Mouse (Mus musculus) neural tube, embryonic 10.5 days (tissue): ENCODE results near the gene Smarcb1.

Experiments used
- DNase-seq: peaks from one replicate; pipeline ENCODE4 v3.0.0-alpha.2; 2017; ENCODE audit warnings: low spot score; ENCODE audit errors: extremely low spot score

The Smarcb1 gene

DNA sequence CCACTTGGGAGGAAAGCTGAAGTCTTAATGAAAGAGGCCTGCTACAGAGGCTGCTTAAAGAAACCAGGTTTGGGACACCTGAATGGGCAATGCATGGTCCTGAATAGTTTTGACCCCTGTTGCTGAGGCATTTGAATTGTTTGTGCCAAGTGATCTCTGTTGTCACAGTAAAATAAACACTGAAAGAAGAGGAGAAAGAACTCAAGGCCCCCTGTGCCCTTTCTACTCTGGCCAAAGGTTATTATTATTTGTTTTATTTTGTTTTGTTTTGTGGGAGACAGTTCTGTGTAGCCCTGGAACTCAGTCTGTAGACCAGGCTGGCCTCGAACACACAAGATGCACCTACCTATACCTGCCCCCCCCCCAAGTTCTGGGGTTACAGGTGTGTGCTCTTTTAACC lies 13.6 kb upstream of the Smarcb1 start:
- DNase-seq, result no peak

DNA sequence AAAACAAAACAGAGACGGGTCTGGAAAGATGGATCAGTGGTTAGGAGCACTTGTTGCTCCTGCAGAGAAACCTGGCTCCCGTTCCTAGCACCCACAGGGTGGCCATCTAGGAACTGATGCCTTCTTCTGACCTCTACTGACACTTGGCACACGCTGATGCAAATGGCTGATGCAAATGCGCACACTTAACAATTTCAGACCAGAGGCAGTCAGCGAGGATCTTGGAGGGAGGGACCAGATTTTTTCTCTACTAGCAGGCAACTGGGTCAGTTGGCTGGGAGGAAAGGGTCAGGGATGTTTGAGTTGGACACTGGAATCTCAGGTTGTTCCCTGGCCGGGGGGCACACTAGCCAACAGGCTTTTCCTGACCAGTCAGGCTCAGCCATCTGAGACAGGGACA lies 11.5 kb upstream of the Smarcb1 start, which contains the start of gene Chchd10:
Gene Chchd10 (plus strand): TSS at position 240 of the 400 bp plus-strand sequence.
- DNase-seq, result no peak

DNA sequence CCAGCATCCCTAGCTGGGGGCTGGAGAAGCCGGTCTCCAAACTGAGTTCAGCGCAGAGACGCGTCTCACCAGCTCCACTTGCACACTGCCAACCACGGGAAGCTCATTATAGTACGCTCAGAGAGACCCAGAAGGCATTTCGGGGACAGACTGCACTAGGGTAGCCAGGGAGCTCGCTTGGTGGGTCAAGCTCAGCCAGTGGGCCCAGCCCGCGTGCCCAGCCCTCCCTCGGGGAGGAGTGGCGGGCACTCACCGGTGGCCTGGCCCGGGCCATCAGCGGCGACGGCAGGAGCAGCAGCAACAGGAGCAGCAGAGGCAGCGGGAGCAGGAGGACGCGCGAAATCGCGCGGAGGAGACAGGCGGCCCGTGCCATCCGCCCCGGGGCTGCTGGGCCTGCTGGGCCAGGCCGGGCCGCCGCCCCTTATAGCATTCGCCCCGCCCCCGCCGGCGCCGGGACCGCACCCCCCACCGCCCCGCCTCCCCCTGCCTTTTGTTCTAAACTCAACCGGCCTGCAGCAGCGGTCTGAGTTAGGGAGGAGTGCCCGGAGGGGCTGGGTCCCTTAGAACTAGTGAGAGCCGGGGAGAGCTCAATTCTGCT lies 10.8 kb upstream of the Smarcb1 start:
- peak; percentile 74 for DNase-seq

DNA sequence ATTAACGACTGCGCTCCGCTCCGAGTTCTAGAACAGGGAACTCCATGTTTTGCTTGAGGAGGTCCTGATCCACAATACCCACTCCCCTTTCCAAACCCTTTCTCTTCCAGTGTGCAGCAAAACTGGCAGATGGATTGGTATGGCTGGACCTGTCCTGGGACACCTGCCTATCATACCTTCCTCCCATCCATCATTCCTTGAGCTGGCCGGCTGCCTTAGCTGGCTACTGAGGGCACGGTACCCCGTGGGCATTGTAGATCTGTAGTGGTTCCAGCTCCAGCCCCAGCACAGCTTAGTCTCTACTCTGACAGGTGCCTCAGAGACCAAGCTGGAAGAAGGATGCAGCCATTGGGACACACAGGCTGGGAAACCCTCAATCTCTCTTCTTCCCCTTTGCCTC lies 9.9 kb upstream of the Smarcb1 start:
- DNase-seq, result no peak

DNA sequence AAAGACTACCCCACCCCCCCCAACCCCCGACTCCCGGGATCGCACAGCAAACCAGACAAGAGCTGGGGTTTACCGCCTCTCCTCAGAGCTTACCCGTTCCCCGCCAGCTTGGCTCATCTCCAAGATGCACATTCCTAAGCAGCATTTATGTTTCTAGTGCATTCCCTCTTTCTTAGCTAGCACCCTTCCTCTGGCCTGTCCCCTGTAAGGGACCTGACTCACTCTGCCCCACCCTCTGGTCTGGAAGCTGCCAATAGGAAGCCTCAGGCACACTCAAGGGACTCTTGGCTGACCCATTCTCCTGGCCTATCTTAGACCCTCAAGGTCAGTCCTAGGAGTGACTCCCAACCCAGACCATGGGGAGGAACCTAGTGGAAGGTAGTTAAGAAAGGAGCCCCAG lies 8.9 kb upstream of the Smarcb1 start:
- DNase-seq, result no peak

DNA sequence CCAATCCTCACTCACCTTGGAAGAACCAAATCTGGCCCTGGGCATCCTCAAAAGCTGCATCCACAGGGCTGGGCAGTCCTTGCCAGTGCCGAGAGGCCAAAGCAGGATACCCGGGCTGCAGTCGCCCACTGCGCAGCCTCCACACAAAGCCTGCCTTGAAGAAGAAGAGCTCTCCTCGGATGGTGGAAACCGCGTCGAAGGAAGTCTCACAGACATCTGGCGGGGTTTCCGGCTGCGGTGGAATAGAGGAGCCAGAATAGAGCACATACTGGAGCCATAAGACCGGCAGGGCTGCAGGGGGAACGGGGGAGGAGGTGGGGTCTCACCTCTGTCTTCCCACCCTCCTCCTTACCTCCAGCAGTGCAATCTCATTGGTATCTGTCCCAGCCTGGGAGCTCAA lies 5.0 kb upstream of the Smarcb1 start:
- no peak for DNase-seq

DNA sequence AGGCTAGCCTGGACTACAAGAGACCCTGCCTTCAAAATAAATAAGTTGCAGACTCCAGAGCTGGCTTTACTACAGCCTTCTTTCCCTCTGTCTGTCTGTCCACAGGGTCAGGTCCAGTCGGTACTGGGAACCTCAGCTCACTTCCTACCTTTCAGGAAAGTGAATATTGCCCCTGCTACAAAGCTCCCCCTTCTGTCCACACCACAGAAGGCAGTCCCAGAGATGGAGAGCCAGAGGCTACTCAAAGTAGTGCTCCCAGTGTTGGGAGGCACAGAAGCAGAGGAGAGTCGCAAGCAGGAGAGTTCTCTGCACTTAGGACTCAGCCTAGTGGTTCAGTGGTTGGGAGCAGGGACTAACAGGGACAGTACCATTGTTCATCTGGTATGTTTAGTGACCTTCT lies 2.9 kb upstream of the Smarcb1 start:
- DNase-seq, result no peak

DNA sequence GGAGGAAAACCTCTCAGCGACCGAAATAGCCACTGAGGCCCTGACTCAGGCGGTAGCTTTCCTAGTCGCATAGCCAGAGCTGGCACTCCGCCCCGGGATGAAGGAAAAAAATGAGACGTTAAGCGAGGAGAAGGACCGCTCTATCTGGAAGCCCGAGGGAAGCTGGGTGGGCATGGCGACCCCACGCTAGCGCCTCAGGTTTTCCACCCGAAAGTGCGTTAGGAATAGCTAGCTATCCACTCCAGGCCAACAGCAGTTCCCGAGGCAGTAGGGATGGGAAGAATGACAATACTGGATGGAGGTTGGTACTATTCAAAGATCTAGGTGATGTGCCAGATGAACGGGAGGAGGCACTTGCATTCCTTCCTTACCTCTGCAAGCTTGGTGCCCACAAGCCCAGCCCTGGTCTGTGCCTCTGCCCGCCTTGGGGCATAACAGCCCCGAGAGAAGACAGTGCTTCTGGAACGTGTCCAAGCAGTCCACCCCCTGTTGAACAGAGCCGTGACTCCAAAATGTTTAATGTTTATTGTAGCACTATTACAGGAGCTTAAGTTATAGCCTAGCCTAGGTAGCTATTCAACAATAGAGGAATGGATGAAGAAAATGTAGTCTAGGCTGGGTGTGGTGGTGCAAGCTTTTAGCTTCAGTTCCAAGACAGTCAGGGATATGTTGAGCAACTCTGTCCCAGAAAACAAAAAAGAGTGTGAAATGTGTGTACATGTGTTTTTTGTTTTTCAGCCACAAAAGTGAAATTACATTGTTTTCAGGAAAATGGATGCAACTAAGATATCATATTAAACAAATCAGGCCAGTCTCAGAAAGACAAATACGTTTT lies 526 bp upstream of the Smarcb1 start:
- DNase-seq, result no peak

DNA sequence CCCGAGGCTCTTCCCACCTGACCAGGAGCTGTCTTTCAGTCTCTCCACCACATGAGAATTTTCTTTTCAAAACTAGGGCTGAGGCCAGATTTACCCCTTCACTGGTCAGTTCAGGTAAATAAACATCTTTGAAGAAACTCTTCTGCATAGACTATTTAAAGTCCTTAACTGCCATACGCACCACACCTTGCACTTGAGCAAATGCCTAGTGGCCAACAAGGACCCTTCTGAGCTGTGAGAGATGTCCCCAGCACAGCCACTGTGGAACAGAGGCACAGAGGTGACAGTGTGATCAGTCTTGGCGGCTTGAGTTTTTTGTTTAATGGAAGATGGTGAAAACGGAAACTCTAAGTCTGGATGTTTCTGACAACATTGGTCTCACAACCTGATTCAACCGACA lies 2.4 kb downstream of the Smarcb1 start:
- no peak for DNase-seq

DNA sequence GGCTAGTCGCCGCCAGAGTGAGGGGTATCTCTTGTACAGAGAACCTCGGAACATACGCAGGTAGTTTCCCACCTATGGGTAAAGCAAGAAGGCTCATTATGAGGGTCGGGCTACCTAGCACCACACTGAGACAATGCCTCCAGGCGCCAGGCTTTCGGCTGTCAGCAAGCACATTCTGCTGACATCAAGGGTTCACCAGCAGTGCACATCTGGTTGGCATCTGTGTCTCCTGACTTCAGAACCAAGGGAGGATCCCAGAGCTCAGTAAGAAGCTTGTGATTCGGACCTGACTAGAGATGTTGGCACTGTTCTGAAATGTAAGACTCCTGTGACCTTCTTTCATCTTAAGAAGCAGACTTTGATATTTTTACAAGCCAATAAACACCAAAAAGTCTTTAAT lies 4.6 kb downstream of the Smarcb1 start:
- no peak for DNase-seq

DNA sequence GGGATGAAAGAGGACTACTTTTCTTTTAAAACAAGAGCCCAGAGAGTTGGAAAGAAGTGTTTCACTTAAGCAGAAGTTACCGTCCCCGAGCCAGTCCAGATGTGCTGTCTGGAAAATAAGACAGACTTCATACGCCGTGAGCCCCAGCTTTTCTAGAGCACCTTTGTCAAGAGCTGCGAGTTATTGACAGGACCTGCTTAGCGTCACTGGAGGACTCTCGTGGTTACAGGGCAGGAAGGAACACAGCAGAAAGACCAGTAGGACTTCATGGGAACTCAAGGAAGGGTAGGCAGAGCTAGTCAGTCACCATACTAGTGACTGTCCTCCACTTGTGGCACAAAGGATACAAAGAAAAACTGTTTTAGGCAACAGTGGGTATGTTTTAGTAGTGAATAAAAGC lies 5.9 kb downstream of the Smarcb1 start:
- no peak for DNase-seq

DNA sequence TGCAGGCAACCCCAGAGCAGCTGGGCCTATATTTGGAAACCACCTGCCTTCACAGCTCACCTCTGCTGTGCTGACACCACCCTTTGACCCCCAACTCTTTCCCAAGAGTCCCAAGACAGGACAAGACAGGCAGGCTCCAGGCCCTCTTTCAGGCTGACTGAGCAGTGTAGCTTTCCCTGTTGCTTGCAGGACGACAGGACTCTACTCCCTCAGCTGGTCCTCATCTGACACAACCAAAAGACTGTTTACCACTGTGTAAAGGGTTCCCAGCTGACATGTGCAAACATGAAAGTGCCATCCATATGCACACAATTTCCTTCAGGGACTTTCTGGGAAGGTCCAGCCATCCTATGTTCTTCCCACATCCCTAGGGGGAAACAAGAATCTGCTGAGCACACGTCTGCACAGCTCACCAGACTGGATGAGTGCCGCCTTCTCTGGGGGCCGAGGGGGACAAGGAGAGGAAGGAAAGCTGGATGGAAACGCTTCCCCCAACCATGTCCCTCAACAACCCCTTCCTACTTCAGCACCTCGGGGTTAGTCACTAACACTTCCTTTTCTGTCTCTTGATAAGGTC lies 8.3 kb downstream of the Smarcb1 start:
- no peak for DNase-seq

DNA sequence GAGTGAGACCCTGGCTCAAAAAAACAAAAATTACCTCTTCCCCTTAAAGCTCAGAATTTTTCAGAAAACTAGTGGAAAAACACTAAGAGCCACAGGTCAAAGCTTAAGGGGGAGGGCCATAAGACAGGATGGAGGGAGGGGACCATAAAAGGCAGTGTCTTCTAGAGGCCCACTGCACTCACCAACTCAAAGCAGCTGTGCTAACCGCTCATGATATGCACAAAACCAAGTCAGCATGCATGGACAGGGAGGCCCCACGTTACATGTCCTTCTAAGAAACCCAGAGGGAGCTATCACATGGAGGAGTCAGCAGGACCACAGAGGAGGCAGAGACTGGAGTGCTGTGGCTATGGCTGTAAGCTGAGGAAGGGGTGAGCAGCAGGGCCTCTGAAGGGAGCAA lies 10.7 kb downstream of the Smarcb1 start:
- DNase-seq, result no peak

DNA sequence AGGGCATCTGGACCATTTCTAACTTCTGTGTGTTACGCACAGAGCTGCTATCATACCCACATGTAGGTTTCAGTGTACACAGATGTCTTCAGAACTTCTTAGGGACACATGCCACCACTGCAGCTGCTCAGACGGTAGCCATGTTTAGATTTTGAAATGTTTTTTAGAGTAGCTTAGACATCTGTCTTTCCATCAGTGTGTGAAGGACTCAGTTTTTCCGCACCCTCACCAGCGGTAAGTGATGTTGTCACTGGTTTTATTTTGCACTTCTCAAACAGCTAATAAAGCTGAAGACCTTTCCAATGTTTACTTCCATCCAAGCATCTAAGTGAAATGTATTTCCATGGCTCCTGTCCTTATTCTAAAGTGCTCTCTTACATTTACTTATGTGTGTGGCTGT lies 14.5 kb downstream of the Smarcb1 start:
- no peak for DNase-seq

DNA sequence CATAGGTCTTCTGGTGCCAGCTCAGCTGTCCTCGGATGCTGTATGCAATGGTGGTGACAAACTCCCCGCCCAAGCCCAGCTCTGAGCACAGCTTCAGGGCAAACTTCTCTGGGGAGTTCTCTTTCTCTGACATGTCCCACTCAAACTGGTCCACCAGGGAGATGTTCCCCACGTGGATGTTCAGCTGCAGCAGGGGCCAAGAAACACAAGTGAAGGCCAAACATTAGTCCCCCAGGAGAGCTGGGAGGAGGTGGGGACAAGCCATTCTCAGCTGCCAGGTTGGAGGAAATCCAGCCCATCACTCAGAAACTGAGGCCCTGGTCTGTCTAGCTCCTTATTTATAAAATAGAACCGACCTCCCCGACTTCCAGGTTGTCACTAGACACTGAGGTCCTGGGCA lies 17.0 kb downstream of the Smarcb1 start:
- DNase-seq, result no peak

DNA sequence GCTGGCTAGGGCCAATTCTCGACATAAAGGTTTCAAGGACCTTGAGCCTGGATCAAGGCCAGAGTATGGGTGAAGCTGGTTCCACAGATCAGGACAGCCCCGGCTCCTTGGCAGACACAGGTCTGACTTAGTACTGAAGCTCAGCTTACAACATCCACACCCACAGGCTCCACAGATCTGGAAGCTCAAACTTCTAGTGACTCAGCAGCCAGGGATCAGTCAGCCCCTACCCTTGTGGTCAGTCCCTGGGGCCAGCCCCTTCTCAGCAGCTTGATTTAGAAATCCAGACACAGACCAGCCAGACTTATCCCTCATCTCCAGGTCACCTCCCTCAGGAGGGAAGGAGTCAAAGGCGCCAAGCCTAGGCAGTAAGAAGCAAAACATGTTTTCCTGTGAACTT lies 22.6 kb downstream of the Smarcb1 start:
- no peak for DNase-seq

DNA sequence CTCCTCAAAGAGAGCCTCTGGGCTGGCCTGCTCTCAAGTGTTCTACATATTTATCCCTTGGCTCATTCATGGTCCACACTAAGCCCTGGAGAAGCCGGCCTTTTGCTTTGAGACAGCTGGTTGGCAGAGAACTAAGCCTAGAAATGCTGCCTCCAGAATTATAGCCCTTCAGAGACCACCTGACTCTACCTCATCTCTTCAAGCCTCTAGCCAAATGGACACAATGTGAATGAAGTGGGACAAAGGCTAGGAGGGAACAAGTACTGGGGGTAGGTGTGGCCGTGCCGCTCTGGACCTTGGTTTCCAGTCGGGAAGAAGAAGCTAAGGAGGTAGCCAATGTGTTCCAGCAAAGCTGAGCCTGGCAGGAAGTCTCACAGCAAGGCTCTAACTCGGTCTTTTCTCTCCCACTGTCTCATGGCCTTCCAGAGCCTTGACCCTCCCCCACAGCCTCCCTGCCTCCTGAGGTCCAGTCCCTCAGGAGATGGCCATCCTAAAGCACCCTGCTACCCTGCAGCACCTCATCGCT lies 23.3 kb downstream of the Smarcb1 start:
- no peak for DNase-seq

DNA sequence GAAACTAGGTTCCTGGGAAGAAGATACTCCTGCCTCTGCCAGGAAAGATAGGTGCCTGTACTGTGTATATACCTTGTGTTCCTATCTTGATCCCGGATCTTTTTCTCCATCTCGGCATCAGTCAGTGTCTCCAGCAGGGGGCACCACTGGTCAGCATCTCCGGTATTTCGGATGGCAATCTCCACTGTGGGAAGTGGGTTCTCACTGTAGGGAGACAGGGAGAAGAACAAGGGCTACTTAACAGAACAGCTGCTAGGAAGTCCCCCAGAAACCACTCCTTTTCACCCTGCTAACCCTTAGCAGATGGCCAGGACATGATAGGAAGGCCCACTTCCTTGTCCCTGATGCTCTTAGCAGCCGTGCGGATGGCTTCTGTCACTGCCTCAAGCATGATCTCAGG lies 24.0 kb downstream of the Smarcb1 start:
- peak; percentile 80 for DNase-seq

DNA sequence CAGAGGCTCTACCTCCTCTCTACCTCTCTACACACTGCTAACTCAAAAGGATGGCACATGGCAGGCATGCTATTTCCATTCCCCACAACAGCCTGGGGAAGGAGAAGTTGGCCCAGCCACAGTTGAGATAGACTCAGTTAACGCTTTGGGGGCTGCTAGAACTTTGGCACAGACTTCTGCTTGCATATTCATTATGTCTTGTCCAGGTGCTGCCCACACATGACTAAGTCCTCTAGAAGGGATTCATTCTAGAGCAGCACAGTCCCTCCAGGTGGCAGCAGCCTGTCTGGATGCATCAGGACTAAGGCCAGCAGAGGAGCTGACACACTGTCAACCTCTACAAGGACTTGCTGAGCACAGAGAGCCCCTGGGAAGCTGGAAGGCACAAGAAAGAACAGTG lies 25.2 kb downstream of the Smarcb1 start:
- DNase-seq, result no peak

DNA sequence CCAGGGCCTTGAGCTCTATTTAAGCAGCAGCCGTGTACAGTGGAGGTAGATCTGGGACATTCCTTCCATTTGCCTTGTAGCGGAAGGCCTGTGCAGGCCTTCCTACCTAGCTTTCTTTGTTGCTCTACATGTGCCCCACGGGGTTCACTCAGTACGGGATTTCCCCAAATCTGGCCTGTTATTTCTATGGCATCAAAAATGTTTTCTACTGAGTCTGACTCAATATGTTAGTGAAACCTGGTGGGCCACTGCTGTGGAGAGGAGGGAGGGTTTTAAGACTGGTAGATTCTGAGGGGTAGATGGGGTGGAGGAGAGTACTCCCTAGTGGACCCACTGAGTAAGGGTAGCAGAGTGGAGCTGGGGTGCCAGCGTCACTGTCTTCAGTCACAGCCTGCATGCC lies 25.7 kb downstream of the Smarcb1 start:
- no peak for DNase-seq

DNA sequence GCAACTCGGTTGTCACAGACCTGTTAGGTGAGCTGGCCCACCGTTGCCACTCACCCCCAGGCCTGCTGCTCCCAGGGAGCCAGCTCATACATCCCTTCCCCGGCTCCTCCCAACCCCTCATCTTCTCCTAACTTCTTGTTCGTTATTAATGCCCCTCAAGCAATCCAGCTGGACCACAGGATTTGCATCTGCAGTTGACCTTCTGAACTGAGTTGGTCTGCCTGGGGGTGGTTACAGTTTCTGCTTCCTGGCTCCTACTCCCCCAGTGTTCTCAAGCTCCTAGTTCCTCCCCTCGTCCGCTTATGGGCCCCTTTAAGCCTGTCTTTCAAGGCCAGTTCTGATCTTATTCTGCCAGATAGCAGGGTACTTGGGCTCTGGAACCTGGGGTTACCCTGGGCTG lies 26.8 kb downstream of the Smarcb1 start:
- DNase-seq, result no peak

DNA sequence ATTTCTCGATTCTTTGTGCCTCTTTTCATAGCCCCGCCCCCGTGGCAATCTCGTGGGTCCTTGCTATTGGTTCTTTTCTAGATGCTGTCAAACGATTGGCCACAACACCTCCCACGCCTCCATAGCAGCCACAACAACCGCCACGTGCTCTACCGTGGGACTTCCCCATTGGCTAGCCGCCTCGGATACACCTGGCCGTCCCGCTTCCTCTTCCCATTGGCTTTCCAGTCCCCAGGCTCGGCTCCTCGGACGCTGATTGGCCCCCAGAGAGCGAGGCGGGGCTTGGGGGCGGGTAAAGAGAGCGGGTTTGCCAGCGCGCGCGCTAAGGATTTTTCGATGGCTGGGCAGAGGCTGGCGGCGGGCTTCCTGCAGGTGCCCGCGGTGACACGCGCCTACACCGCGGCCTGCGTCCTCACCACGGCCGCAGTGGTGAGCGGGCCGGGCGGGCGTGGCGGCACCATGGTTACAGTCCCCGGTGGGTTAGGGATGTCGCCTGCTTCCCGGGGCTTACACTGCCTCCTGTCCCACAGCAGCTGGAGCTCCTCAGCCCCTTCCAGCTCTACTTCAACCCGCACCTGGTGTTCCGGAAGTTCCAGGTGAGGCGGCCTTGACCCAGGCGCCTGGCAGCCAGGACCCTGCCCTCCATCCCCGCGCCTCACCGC lies 28.2 kb downstream of the Smarcb1 start, which contains the start of gene Derl3:
Gene Derl3 (plus strand): TSS at position 325 of the 662 bp plus-strand sequence.
- DNase-seq, result peak; percentile 94
